Mouse (Mus musculus): ENCODE data around the gene Kyat1. TPM values are rescaled to one million over a fixed set of nuclear protein-coding genes. Genes with fewer than 3 reads are reported as not detected.

Kyat1 gene
- total and polyA plus RNA-seq, 2 experiments from 2014 or later, result 17.9 to 34.3 TPM

DNA sequence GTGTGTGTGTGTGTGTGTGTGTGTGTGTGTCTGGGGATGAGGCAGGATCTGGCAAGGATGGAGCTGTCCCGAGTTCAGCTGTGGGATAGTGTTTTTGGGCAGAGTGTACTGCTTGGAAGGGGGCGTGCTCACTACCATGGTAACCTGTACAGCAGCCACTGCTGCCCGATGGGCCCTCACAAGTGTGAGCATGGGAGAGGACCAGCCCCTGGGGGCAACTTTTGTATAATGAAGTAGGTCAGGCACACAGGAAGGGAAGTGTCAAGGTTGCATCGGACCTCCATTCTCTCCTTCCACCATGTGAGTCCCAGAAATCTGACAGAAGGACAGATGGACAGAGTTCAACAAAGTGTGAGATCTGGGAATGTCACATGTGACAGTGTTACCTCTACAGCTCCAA is 42.0 kb upstream of the Kyat1 start:
- no peak for TF ChIP-seq CTCF (IDR thresholded peaks at IDR 0.05; ENCODE audit: low read depth)
- H3K9ac ChIP-seq (replicated peaks; ENCODE audit: low read length), result no peak overlapping the region
- no peaks in the 10 kb centered on the region for H3K27me3 ChIP-seq (ENCODE audit: insufficient read depth, low read length)
- peak; percentile 12 for DNase-seq (ENCODE audit: low spot score)
- H3K9me3 ChIP-seq (ENCODE audit: low read length), result no peaks in the 10 kb centered on the region
- peaks cover 19% of the 10 kb centered on the region; the same call in 1 of the 2 replicates for H3K36me3 ChIP-seq (ENCODE audit: insufficient read depth, low read length)
- H3K4me3 ChIP-seq (ENCODE audit: low read length), result no peak overlapping the region
- peak; percentile 50; the same call in 1 of the 2 replicates for ATAC-seq
- H3K27ac ChIP-seq, result 0 out of 2 replicates have a peak overlapping the region, but pooled peaks have one; percentile 15
- H3K4me2 ChIP-seq (ENCODE audit: low read depth, low read length), result no peak overlapping the region
- H3K4me1 ChIP-seq (ENCODE audit: insufficient read depth, low read length), result no peaks in the 10 kb centered on the region; the same call in 1 of the 2 replicates
- 59% methylated on average over 4 of the region's 4 CpGs for WGBS

DNA sequence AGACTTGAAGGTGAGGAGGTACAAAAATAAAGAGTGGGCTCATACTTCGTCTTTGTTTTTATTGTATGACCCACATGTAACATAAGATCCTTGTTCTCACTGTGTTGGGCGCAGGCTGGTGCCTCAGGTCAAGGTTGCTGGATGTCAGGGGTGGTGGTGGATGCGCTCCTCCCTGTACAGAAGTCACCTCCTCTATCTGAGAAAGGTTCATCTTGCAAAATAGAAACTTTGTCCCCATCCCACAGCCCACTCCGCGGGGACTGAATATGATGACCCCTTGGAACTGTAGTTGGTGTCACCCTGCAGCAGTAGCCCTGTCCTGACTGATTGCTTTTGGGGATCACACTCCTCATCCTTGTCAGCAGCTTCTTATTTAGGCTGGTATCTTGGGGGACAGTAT is 41.4 kb upstream of the Kyat1 start:
- H3K36me3 ChIP-seq (ENCODE audit: insufficient read depth, low read length), result peaks cover 19% of the 10 kb centered on the region; the same call in 1 of the 2 replicates

DNA sequence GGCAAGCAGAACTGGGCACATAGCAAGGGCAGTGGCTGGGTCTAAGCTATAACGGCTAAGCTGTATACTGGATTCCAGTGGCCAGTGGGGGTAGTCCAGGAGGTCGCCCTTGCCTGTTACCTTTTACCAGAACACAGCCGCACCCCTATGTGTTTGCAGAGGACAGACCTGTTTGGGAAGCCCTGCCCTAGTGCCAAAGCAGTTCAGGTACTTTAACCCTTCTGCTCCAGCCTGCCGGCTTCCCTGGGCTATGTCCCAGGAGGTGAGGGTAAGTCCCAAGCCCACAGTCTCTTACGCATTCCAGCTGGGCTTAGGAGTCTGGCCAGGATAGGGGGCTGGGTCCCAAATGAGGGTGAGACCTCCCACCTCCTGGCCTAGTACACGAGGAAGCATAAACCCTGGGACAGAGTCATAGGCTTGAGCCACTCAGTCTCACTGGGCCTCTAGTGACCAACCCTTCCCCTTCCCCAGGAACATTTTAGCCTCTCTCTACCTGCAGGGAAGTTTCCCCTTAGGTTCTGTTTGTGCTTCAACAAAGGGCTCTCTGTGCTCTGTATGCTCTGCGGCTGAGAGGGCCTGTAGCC is 39.0 kb upstream of the Kyat1 start:
- 76% methylated on average over 7 of the region's 7 CpGs for WGBS
- no peaks in the 10 kb centered on the region for H3K9me3 ChIP-seq (ENCODE audit: low read length)
- H3K4me2 ChIP-seq (ENCODE audit: low read depth, low read length), result no peak overlapping the region
- H3K4me3 ChIP-seq (ENCODE audit: low read length), result no peak overlapping the region
- H3K27me3 ChIP-seq (ENCODE audit: insufficient read depth, low read length), result no peaks in the 10 kb centered on the region
- no peak overlapping the region for H3K27ac ChIP-seq
- no peaks in the 10 kb centered on the region; the same call in 1 of the 2 replicates for H3K4me1 ChIP-seq (ENCODE audit: insufficient read depth, low read length)
- no peak for TF ChIP-seq CTCF (IDR thresholded peaks at IDR 0.05; ENCODE audit: low read depth)
- peaks cover 31% of the 10 kb centered on the region for H3K36me3 ChIP-seq (ENCODE audit: insufficient read depth, low read length)
- no peak for ATAC-seq
- no peak overlapping the region for H3K9ac ChIP-seq (replicated peaks; ENCODE audit: low read length)
- no peak for DNase-seq (ENCODE audit: low spot score)

More for the DNA sequence above, 41.4 kb upstream of the Kyat1 start:
- Histone ChIP-seq H3K9ac (replicated peaks; ENCODE audit: low read length) (no peak overlapping the region), H3K27ac (no peak overlapping the region), H3K4me2 (ENCODE audit: low read depth, low read length) (no peak overlapping the region), H3K4me3 (ENCODE audit: low read length) (no peak overlapping the region), H3K4me1 (ENCODE audit: insufficient read depth, low read length) (no peaks in the 10 kb centered on the region; the same call in 1 of the 2 replicates), H3K27me3 (ENCODE audit: insufficient read depth, low read length) (no peaks in the 10 kb centered on the region), H3K9me3 (ENCODE audit: low read length) (no peaks in the 10 kb centered on the region)
- no peak for ATAC-seq
- no peak for TF ChIP-seq CTCF (IDR thresholded peaks at IDR 0.05; ENCODE audit: low read depth)
- 93% methylated on average over 5 of the region's 5 CpGs for WGBS
- DNase-seq (ENCODE audit: low spot score), result no peak

DNA sequence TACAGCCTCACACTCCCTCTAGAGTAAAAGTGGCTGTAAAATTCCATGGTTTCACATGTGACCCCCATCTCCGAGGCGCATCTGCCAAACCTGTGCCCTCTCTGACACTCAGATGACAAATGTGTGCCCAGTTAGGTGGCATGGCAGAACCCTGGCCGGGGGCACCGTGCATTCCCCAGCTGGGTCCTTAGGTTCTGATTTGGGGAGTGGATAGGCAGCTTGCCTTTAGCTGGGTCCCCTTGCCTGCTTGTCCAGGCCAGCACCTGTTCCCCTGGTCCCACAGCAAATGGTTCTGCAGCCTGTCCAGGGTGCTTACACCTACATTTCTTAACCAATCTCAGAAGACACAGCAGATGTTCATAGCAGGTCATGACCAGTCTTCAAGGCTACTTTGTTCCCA is 37.7 kb upstream of the Kyat1 start:
- H3K36me3 ChIP-seq (ENCODE audit: insufficient read depth, low read length), result peaks cover 24% of the 10 kb centered on the region
- no peak overlapping the region for H3K9ac ChIP-seq (replicated peaks; ENCODE audit: low read length)
- WGBS, result 94% methylated on average over 4 of the region's 4 CpGs

DNA sequence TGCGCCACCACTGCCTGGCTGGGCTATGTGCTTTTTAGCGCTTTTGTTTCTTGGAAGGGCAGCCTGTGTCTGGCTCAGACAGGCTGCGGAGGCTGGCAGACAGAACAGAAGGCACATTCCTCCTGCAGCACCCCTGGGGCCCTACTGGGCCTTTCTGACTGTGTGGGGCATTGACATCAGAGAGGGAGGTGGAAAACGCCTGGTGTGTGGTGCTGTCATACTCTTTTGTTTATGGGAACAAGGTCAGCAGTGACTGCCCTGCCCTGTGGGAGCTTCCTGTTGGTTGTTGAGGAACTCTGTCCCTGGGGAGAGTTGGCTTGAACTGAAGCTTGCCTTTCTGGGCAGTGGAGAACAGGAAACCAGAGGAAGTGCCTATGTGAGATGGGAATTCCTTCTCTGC is 36.9 kb upstream of the Kyat1 start:
- peaks cover 8% of the 10 kb centered on the region for H3K4me1 ChIP-seq (ENCODE audit: insufficient read depth, low read length)
- no peak for TF ChIP-seq CTCF (IDR thresholded peaks at IDR 0.05; ENCODE audit: low read depth)
- H3K4me2 ChIP-seq (ENCODE audit: low read depth, low read length), result no peak overlapping the region
- H3K9ac ChIP-seq (replicated peaks; ENCODE audit: low read length), result no peak overlapping the region
- no peaks in the 10 kb centered on the region for H3K27me3 ChIP-seq (ENCODE audit: insufficient read depth, low read length)
- no peaks in the 10 kb centered on the region for H3K9me3 ChIP-seq (ENCODE audit: low read length)
- H3K4me3 ChIP-seq (ENCODE audit: low read length), result no peak overlapping the region
- peaks cover 24% of the 10 kb centered on the region for H3K36me3 ChIP-seq (ENCODE audit: insufficient read depth, low read length)
- peak; percentile 55 for DNase-seq (ENCODE audit: low spot score)
- H3K27ac ChIP-seq, result 0 out of 2 replicates have a peak overlapping the region, but pooled peaks have one; percentile 26
- no peak for ATAC-seq
- 11% methylated on average over 4 of the region's 4 CpGs for WGBS

More for the DNA sequence above, 37.7 kb upstream of the Kyat1 start:
- no peak overlapping the region for H3K4me3 ChIP-seq (ENCODE audit: low read length)
- H3K9me3 ChIP-seq (ENCODE audit: low read length), result no peaks in the 10 kb centered on the region
- H3K4me2 ChIP-seq (ENCODE audit: low read depth, low read length), result no peak overlapping the region
- TF ChIP-seq CTCF (IDR thresholded peaks at IDR 0.05; ENCODE audit: low read depth), result no peak
- peaks cover 8% of the 10 kb centered on the region for H3K4me1 ChIP-seq (ENCODE audit: insufficient read depth, low read length)
- H3K27ac ChIP-seq, result no peak overlapping the region
- DNase-seq (ENCODE audit: low spot score), result no peak
- H3K27me3 ChIP-seq (ENCODE audit: insufficient read depth, low read length), result no peaks in the 10 kb centered on the region
- ATAC-seq, result no peak

DNA sequence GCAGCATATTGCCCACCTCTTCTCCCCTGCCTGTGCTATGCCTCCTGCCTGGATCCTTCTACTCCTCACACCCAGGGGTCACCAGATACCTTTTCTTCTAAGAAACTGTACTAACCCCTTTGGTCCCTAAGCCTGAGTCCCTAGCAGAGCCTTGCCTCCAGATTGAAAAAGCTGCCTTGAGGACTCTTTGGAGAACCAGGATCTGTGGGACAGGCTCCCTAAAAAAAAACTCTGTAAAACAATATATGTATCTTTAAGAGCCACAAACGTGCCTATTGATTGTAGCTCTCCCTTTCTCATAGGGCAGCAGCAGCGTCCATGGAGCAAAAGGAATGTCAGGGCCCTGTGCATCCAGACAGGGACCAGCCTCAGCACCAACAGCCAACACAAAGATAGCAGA is 34.6 kb upstream of the Kyat1 start, which contains the start of gene Gm28035:
TSS of gene Gm28035 (plus strand) at position 301 of the 400 bp plus-strand sequence.
- H3K36me3 ChIP-seq (ENCODE audit: insufficient read depth, low read length), result peaks cover 24% of the 10 kb centered on the region
- H3K9me3 ChIP-seq (ENCODE audit: low read length), result no peaks in the 10 kb centered on the region
- WGBS, result 79% methylated on average over 2 of the region's 2 CpGs
- no peak within 1 kb of the TSS for H3K27ac ChIP-seq
- ATAC-seq, result no peak
- H3K4me2 ChIP-seq (ENCODE audit: low read depth, low read length), result peak within 1 kb of the TSS; percentile 76; the same call in 1 of the 2 replicates
- 0 out of 2 replicates have a peak within 1 kb of the TSS, but pooled peaks have one; percentile 95 for H3K9ac ChIP-seq (replicated peaks; ENCODE audit: low read length)
- no peak within 1 kb of the TSS for H3K4me3 ChIP-seq (ENCODE audit: low read length)
- no peak for TF ChIP-seq CTCF (IDR thresholded peaks at IDR 0.05; ENCODE audit: low read depth)
- no peak for DNase-seq (ENCODE audit: low spot score)
- peaks cover 13% of the 10 kb centered on the region for H3K4me1 ChIP-seq (ENCODE audit: insufficient read depth, low read length)
- H3K27me3 ChIP-seq (ENCODE audit: insufficient read depth, low read length), result no peaks in the 10 kb centered on the region

DNA sequence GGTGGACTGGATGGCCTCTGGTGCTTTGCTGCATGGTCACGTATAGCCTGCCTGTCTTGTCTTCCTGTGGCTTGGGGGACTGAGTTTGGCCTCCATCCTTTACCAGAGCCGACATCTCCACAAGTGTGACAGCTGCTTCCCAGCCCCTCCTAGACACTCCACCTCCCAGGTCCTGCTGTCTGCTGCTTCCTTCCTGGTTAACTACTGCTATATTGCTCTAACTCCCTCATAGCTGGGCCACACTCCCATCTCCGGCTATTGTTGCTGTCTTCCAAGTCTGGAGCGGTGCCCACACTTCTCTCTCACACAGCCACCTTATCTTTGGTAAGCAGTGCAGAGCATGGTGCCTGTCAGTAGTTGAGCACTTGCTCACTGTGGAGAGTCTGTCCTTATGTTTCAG is 34.1 kb upstream of the Kyat1 start:
- H3K4me3 ChIP-seq (ENCODE audit: low read length), result no peak overlapping the region
- no peak overlapping the region for H3K9ac ChIP-seq (replicated peaks; ENCODE audit: low read length)
- H3K27ac ChIP-seq, result no peak overlapping the region
- DNase-seq (ENCODE audit: low spot score) (no peak), ATAC-seq (no peak)
- H3K4me2 ChIP-seq (ENCODE audit: low read depth, low read length), result peak overlapping the region; percentile 76; the same call in 1 of the 2 replicates
- no peaks in the 10 kb centered on the region for H3K9me3 ChIP-seq (ENCODE audit: low read length)
- no peak for TF ChIP-seq CTCF (IDR thresholded peaks at IDR 0.05; ENCODE audit: low read depth)
- H3K36me3 ChIP-seq (ENCODE audit: insufficient read depth, low read length), result peaks cover 23% of the 10 kb centered on the region
- no peaks in the 10 kb centered on the region for H3K27me3 ChIP-seq (ENCODE audit: insufficient read depth, low read length)
- WGBS, result 65% methylated on average over 4 of the region's 4 CpGs
- H3K4me1 ChIP-seq (ENCODE audit: insufficient read depth, low read length), result peaks cover 13% of the 10 kb centered on the region

Measured in hindbrain, postnatal 0 days (tissue).